Mouse (Mus musculus): ENCODE data around the gene Fut1. TPM values are rescaled to one million over a fixed set of nuclear protein-coding genes. Genes with fewer than 3 reads are reported as not detected.

Gene Fut1
- total RNA-seq (2023): not detected

DNA sequence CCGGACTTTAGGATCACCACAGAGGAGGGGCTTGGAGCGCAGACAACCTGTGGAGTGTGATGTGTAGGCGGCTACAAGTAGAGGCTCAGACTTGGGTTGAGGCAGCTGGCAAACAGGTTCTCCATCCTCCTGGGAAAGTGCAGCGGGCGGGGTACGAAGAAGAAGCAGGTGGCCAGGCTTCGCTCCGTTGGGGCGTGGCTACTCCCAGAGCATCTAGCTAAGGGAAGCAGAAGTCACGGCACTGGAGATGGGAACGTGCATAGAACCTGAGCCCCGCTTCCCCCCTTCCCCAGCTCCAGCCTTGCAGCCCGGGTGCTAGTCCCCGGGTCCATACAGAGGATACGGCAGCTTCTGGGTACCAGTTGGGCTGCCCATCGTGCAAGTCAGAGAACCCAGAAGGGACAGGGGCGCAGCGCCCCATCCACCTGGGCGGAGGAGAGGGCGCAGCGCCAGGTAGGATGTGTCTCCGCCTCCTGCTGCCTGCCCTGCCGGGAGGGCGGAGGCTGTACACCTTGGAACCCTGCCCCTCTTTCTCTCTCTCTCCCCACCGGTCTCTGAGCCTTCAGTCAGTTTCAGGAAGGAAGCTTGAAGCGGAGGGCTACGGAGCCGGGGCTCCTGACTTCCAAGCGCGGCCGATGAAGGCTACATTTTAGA is at the start of gene Fut1:
TSS of gene Fut1 (plus strand) at position 248 of the 654 bp plus-strand sequence.

DNA sequence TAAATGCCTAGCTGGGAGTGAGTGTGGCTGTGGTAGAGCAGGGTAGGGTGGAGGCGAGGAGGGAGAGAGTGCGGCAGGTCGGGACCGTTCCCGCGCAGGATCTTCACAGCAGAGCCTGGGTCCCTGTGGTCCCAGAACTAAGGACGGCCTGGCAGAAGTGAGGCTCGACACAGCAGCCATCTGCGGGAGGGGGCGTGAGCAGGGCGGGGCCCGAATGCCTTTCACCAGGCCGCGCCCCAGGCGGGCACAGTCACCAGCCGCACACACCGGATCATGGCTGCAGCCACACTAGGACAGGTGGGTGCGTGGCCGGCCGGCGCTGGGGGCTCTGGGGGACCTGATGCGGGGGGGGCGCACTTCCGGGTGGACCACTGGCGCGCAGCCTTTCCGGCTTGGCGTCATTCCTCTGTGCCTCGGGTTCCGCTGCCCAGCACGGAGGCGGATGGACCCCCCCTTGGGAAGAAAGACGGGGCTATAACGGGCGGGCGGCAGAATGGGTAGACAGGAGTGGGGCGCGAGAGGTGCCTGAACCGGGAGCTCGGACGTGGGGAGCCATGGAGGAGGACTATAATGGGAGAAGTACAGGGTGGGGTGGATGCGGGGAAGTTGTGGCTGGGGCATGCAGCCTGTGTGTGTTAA is 46.9 kb upstream of the Fut1 start, which contains the start of gene Bcat2:
TSS of gene Bcat2 (plus strand) at position 51 of the 639 bp plus-strand sequence.

DNA sequence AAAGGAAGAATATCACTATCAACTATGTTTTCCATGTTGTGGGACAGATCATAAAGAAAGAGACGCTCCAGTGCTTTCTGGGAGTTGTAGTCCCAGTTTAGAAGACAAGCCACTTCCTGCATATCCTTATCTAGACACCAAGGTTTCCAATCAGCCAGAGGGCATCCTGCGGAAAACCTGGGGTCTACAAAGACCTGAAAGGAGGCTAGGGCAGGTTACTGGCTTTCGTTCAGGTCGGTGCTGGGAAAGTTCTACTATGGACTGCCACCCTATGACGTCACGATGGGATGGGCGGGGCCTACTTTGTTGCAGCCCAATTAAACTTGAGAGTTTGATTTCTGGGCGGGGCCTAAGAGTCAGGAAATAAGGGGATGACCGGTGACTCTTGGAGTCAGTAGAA is 4.4 kb downstream of the Fut1 start, which contains the start of gene Izumo1:
TSS of gene Izumo1 (plus strand) at position 369 of the 400 bp plus-strand sequence.

DNA sequence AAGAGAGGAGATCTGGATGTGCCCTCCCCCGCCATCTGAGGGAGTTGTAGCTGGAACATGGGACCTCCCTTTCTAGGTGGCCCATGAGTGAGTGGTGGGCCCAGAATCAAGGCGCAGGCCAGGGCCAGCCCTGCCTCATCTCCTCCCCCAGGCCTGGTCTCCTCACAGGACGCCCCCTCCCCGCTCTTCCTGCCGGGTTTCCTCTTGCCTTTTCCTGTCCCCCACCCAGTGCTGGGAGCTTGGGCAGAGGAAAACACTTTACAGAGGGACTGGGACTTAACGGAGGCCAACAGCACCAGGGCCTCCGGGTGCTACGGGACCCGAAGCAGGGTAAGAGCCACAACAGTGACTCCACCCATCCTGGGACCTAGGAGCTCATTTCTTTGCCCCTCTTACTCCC is 10.2 kb downstream of the Fut1 start, which contains the start of gene Rasip1:
TSS of gene Rasip1 (plus strand) at position 228 of the 400 bp plus-strand sequence.

DNA sequence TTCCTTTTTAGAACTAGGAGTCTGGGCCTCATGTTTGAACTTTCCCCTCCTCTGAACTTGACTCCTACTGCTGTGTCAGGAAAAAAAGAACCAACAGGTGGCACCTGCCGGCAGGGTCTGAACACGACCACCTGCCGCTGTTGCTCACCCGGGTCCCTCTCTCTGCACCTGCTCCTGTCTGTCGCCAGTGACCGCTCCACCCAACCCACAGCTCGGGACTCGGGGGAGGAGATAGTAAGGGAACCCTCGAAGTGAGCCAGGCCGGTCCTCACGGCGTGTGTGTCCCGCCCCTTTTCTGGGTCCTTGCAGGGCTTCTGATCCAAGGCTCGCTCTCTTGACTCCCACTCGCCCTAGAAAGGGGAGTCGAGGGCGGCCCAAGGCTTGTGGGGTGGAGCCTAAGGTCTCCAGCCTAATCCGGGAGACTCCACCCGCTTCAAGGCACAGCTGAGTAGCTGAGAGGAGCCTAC is 22.5 kb downstream of the Fut1 start, which contains the start of gene Mamstr:
TSS of gene Mamstr (plus strand) at position 417 of the 467 bp plus-strand sequence.

DNA sequence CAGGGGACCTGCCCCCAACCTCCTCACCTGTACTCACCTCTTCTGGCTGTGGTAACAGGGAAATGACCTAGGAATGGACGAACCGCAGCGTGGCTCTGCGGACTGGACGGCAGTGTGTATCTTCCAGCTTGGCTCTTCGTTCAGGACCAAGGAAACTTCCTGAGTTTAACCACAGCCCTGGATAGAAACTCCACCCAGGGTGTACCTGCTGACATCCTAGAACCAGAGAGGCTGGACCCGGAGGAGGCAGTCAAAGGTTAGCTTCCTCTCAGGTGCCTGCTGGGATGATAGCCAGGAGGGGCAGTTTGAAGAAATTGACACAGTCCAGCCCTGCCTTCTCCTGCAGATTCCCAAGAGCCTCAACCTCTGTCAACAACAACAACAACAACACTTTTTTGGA is 49.1 kb downstream of the Fut1 start, which contains the start of gene Fut2:
TSS of gene Fut2 (minus strand) at position 234 of the 400 bp plus-strand sequence.

Other genes starting within 250 kb of the Fut1 start
- 1 to 10 TPM; 3.0 to 3.6 TPM for gene Lin7b, start 246.7 kb upstream of the Fut1 start, total RNA-seq (2023)
- 100 to 1,000 TPM; 682 to 709 TPM for gene Snrnp70, start 221.5 kb upstream of the Fut1 start, total RNA-seq (2023)
- not detected for gene Kcna7, start 211.6 kb upstream of the Fut1 start, total RNA-seq (2023)
- not detected for gene Ntf5, start 203.6 kb upstream of the Fut1 start, total RNA-seq (2023)
- gene Lhb, start 196.5 kb upstream of the Fut1 start, total RNA-seq (2023): not detected
- 1 to 10 TPM; 6.5 to 6.8 TPM for gene Gys1, start 182.4 kb upstream of the Fut1 start, total RNA-seq (2023)
- gene Ruvbl2, start 179.2 kb upstream of the Fut1 start, total RNA-seq (2023): 10 to 100 TPM; 48.6 to 51.6 TPM
- 100 to 1,000 TPM; 409 to 413 TPM for gene Ftl1, start 157.4 kb upstream of the Fut1 start, total RNA-seq (2023)
- gene Bax, start 150.4 kb upstream of the Fut1 start, total RNA-seq (2023): 10 to 100 TPM; 79.4 to 86.6 TPM
- gene Tulp2, start 135.4 kb upstream of the Fut1 start, total RNA-seq (2023): not detected
- gene Gm45808, start 130.5 kb upstream of the Fut1 start, total RNA-seq (2023): not detected
- gene Dhdh, start 128.5 kb upstream of the Fut1 start, total RNA-seq (2023): under 1 TPM; 0.62 to 0.96 TPM
- 100 to 1,000 TPM in 1 of 2 experiments, 10 to 100 TPM in 1; 99.7 to 118 TPM for gene Nucb1, start 106.9 kb upstream of the Fut1 start, total RNA-seq (2023)
- 100 to 1,000 TPM; 770 to 887 TPM for gene Ppp1r15a, start 91.0 kb upstream of the Fut1 start, total RNA-seq (2023)
- 1 to 10 TPM; 1.2 to 1.4 TPM for gene Plekha4, start 91.0 kb upstream of the Fut1 start, total RNA-seq (2023)
- not detected for gene Hsd17b14, start 62.4 kb upstream of the Fut1 start, total RNA-seq (2023)
- gene Bcat2, start 47.1 kb upstream of the Fut1 start, total RNA-seq (2023): 10 to 100 TPM; 38.7 to 43.5 TPM
- not detected for gene Fgf21, start 1.8 kb upstream of the Fut1 start, total RNA-seq (2023)
- not detected for gene Izumo1, start 4.5 kb downstream of the Fut1 start, total RNA-seq (2023)
- under 1 TPM in 1 of 2 experiments, not detected in 1; 0.38 TPM for gene Rasip1, start 10.2 kb downstream of the Fut1 start, total RNA-seq (2023)
- not detected for gene Mamstr, start 22.7 kb downstream of the Fut1 start, total RNA-seq (2023)
- not detected for gene Fut2, start 49.1 kb downstream of the Fut1 start, total RNA-seq (2023)
- under 1 TPM; 0.35 to 0.65 TPM for gene Ntn5, start 66.7 kb downstream of the Fut1 start, total RNA-seq (2023)
- under 1 TPM in 1 of 2 experiments, not detected in 1; 0.20 TPM for gene Sec1, start 77.1 kb downstream of the Fut1 start, total RNA-seq (2023)
- 10 to 100 TPM in 1 of 2 experiments, 1 to 10 TPM in 1; 8.9 to 10.2 TPM for gene Car11, start 82.6 kb downstream of the Fut1 start, total RNA-seq (2023)
- gene Dbp, start 87.8 kb downstream of the Fut1 start, total RNA-seq (2023): 10 to 100 TPM; 34.0 to 37.7 TPM
- 1,000 to 10,000 TPM; 3,079 to 3,201 TPM for gene Rpl18, start 98.2 kb downstream of the Fut1 start, total RNA-seq (2023)
- 10 to 100 TPM; 30.7 to 34.0 TPM for gene Sphk2, start 100.7 kb downstream of the Fut1 start, total RNA-seq (2023)
- gene Fam83e, start 103.9 kb downstream of the Fut1 start, total RNA-seq (2023): 1 to 10 TPM; 1.6 to 2.1 TPM
- gene Spaca4, start 108.5 kb downstream of the Fut1 start, total RNA-seq (2023): not detected
- 1 to 10 TPM in 1 of 2 experiments, under 1 TPM in 1; 0.80 to 1.3 TPM for gene Lmtk3, start 166.4 kb downstream of the Fut1 start, total RNA-seq (2023)
- 1 to 10 TPM; 1.4 to 3.5 TPM for gene Sult2b1, start 167.4 kb downstream of the Fut1 start, total RNA-seq (2023)
- gene Cyth2, start 197.3 kb downstream of the Fut1 start, total RNA-seq (2023): 100 to 1,000 TPM; 111 to 128 TPM
- gene Kcnj14, start 207.5 kb downstream of the Fut1 start, total RNA-seq (2023): 1 to 10 TPM; 1.7 to 3.2 TPM
- 10 to 100 TPM; 32.3 to 38.2 TPM for gene Grwd1, start 213.7 kb downstream of the Fut1 start, total RNA-seq (2023)

Data from T-cell, adult 66 days (primary cell).